Mouse (Mus musculus): ENCODE results near the gene Htr2a. TPM values are rescaled to one million over a fixed set of nuclear protein-coding genes. Genes with fewer than 3 reads are reported as not detected.

Gene Htr2a
- total and polyA plus RNA-seq, 3 experiments, result 0.04 TPM; not detected in 2

- H3K4me2 ChIP-seq (ENCODE audit: insufficient read depth, low read depth, poor library complexity, severe bottlenecking), result peak overlapping the region; percentile 16; the same call in 1 of the 2 replicates
- H3K4me3 ChIP-seq (replicated peaks in 1 of 3; ENCODE audit: low read depth in 2 of 3, low read length in 2 of 3, poor library complexity in 1 of 3), result no peak overlapping the region
- no peaks in the 10 kb centered on the region for H3K79me2 ChIP-seq (replicated peaks; ENCODE audit: control insufficient read depth, extremely low read depth, insufficient read depth, poor library complexity, severe bottlenecking)
- no peaks in the 10 kb centered on the region for H3K36me3 ChIP-seq (replicated peaks in 1 of 2; ENCODE audit: control insufficient read depth in 1 of 2, insufficient read depth in 1 of 2, low read length in 1 of 2)
- in situ Hi-C loops (cut with MboI; ENCODE audit: low pct_ligation_motif_present, low pct_unique_long_range_greater_than_20kb, low sequenced_read_pairs), result no loop called here
- H3K27me3 ChIP-seq (replicated peaks), result no peaks in the 10 kb centered on the region
- H3K9me3 ChIP-seq (replicated peaks; ENCODE audit: low read length), result peaks cover 3% of the 10 kb centered on the region
- H3K4me1 ChIP-seq (ENCODE audit: control insufficient read depth in 1 of 2, insufficient read depth in 2 of 2), result peaks cover 0 to 2% of the 10 kb centered on the region in 2 experiments; a peak in 1 of 4 replicates
- DNase-seq (ENCODE audit: extremely low read depth), result peak; percentile 59
- dilution Hi-C loops (cut with MboI; ENCODE audit: extremely low pct_ligation_motif_present, extremely low pct_unique_long_range_greater_than_20kb, low sequenced_read_pairs), result no loop called here
- no peak overlapping the region for H3K9ac ChIP-seq (ENCODE audit: insufficient read depth, low read depth)
- H3K27ac ChIP-seq (ENCODE audit: insufficient read depth, low read depth), result no peak overlapping the region
- no peak for TF ChIP-seq MXI1 (IDR thresholded peaks at IDR 0.05; ENCODE audit: low read depth, low read length)
- TF ChIP-seq SMC3 (IDR thresholded peaks at IDR 0.05; ENCODE audit: low read depth, low read length), result peak; percentile 83
- TF ChIP-seq CTCF (conservative IDR thresholded peaks at IDR 0.05 in 1 of 2, IDR thresholded peaks at IDR 0.05 in 1 of 2; ENCODE audit: low read depth in 2 of 2, low read length in 2 of 2), result peak; percentile 74 to 86
- no peak for TF ChIP-seq MEF2A (IDR thresholded peaks at IDR 0.05; ENCODE audit: borderline replicate concordance, low read depth, low read length)
- no peak for TF ChIP-seq KAT2A (IDR thresholded peaks at IDR 0.05; ENCODE audit: insufficient replicate concordance, low read length)
- TF ChIP-seq RAD21 (IDR thresholded peaks at IDR 0.05; ENCODE audit: low read depth, low read length), result peak; percentile 63
- TF ChIP-seq E2F4 (IDR thresholded peaks at IDR 0.05; ENCODE audit: insufficient replicate concordance, low read depth, low read length), result no peak
Measured at GRCm38 (mm10) chr14:74618858-74619257, 21.8 kb upstream of the Htr2a start.

GRCm38 (mm10) chr14:74638071-74638470 is 2.6 kb upstream of the Htr2a start:
- no peak overlapping the region for H3K4me3 ChIP-seq (replicated peaks in 1 of 3; ENCODE audit: low read depth in 2 of 3, low read length in 2 of 3, poor library complexity in 1 of 3)
- dilution Hi-C loops (cut with MboI; ENCODE audit: extremely low pct_ligation_motif_present, extremely low pct_unique_long_range_greater_than_20kb, low sequenced_read_pairs), result no loop called here
- no peak overlapping the region for H3K9ac ChIP-seq (ENCODE audit: insufficient read depth, low read depth)
- in situ Hi-C loops (cut with MboI; ENCODE audit: low pct_ligation_motif_present, low pct_unique_long_range_greater_than_20kb, low sequenced_read_pairs), result no loop called here
- no peak for TF ChIP-seq MAX (IDR thresholded peaks at IDR 0.05; ENCODE audit: low read length)
- TF ChIP-seq MAZ (IDR thresholded peaks at IDR 0.05; ENCODE audit: low read depth, low read length), result no peak
- no peak for TF ChIP-seq SIN3A (IDR thresholded peaks at IDR 0.05; ENCODE audit: low read length)
- TF ChIP-seq CTCF (conservative IDR thresholded peaks at IDR 0.05 in 1 of 2, IDR thresholded peaks at IDR 0.05 in 1 of 2; ENCODE audit: low read depth in 2 of 2, low read length in 2 of 2), result peak in 1 of 2 experiments; percentile 66; a peak in 2 of 4 replicates
- no peak for TF ChIP-seq ETS1 (conservative IDR thresholded peaks at IDR 0.05; ENCODE audit: low read depth, low read length)
- no peak for TF ChIP-seq CHD1 (IDR thresholded peaks at IDR 0.05; ENCODE audit: low read depth, low read length)
- no peak for TF ChIP-seq GABPA (IDR thresholded peaks at IDR 0.05; ENCODE audit: insufficient replicate concordance, low read depth, low read length)
- TF ChIP-seq ELF1 (IDR thresholded peaks at IDR 0.05; ENCODE audit: low read depth, low read length), result no peak
- no peak for TF ChIP-seq MEF2A (IDR thresholded peaks at IDR 0.05; ENCODE audit: borderline replicate concordance, low read depth, low read length)
- TF ChIP-seq NELFE (IDR thresholded peaks at IDR 0.05; ENCODE audit: low read depth, low read length), result no peak
- TF ChIP-seq SMC3 (IDR thresholded peaks at IDR 0.05; ENCODE audit: low read depth, low read length), result peak; percentile 41
- TF ChIP-seq ZC3H11A (IDR thresholded peaks at IDR 0.05; ENCODE audit: low read depth, low read length), result no peak
- TF ChIP-seq RAD21 (IDR thresholded peaks at IDR 0.05; ENCODE audit: low read depth, low read length), result peak; percentile 12
- peaks cover 0 to 4% of the 10 kb centered on the region in 2 experiments; a peak in 2 of 4 replicates for H3K4me1 ChIP-seq (ENCODE audit: control insufficient read depth in 1 of 2, insufficient read depth in 2 of 2)
- no peaks in the 10 kb centered on the region for H3K79me2 ChIP-seq (replicated peaks; ENCODE audit: control insufficient read depth, extremely low read depth, insufficient read depth, poor library complexity, severe bottlenecking)
- no peaks in the 10 kb centered on the region for H3K36me3 ChIP-seq (replicated peaks in 1 of 2; ENCODE audit: control insufficient read depth in 1 of 2, insufficient read depth in 1 of 2, low read length in 1 of 2)
- H3K4me2 ChIP-seq (ENCODE audit: insufficient read depth, low read depth, poor library complexity, severe bottlenecking), result no peak overlapping the region
- no peaks in the 10 kb centered on the region for H3K9me3 ChIP-seq (replicated peaks; ENCODE audit: low read length)
- H3K27ac ChIP-seq (ENCODE audit: insufficient read depth, low read depth), result no peak overlapping the region
- DNase-seq (ENCODE audit: extremely low read depth), result no peak
- H3K27me3 ChIP-seq (replicated peaks), result no peaks in the 10 kb centered on the region
